Mouse (Mus musculus): ENCODE results near the gene Ccdc18.
"Not testable (repeated sequence)": the region's sequence is repeated elsewhere in the genome, so short reads cannot be mapped to it uniquely, and the experiment has no call there.

Gene Ccdc18

GRCm38 (mm10) chr5:108132441-108133243 is at the start of gene Ccdc18, which contains the start of gene Tmed5:
Ccdc18 (plus strand) TSS chr5:108132875.
Tmed5 (minus strand) TSS chr5:108132620.
- DNase-seq (ENCODE audit: extremely low spot score, low spot score): peak; percentile 97

DNA sequence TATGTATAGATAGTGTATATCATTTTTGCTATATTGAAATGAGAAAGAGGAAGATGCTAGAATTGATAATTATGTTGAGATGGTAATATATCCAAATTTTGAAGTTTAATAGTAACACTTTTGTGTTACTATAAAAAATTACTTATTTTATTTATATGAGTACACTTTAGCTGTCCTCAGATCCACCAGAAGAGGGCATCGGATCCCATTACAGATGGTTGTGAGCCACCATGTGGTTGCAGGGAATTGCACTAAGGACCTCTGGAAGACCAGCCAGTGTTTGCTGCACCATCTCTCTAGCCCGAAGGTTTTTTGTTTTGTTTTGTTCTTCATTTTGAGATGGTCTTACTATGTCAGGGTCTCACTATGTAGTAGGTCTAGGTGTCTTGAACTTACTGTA is 47.2 kb upstream of the Ccdc18 start:
- no peak for DNase-seq (ENCODE audit: extremely low spot score, low spot score)

DNA sequence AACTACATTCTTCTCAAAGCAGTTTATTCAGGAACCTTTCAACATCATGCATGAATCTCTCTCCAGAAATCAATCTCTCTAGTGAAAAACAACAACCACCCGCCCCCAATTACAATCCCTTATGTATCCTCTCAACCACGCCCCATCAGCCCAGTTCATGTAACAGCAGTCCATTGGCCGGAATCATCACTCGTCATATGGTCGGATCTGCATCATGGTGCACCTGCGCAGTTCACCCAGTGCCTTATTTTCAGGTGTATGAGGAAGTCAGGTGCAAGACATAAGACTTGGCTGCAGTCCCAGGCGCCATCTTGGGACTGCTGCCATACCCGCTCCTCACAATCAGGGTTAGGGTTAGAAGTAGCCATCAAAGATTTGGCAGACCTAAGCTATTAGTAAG is 39.9 kb upstream of the Ccdc18 start:
- not testable (repeated sequence) for DNase-seq (ENCODE audit: extremely low spot score, low spot score)

- no peak for DNase-seq (ENCODE audit: extremely low spot score, low spot score)
Measured at GRCm38 (mm10) chr5:108097676-108098075, 35.0 kb upstream of the Ccdc18 start.

GRCm38 (mm10) chr5:108100196-108100595 is 32.5 kb upstream of the Ccdc18 start:
- no peak for DNase-seq (ENCODE audit: extremely low spot score, low spot score)

GRCm38 (mm10) chr5:108104306-108104705 is 28.4 kb upstream of the Ccdc18 start:
- DNase-seq (ENCODE audit: extremely low spot score, low spot score): no peak

DNA sequence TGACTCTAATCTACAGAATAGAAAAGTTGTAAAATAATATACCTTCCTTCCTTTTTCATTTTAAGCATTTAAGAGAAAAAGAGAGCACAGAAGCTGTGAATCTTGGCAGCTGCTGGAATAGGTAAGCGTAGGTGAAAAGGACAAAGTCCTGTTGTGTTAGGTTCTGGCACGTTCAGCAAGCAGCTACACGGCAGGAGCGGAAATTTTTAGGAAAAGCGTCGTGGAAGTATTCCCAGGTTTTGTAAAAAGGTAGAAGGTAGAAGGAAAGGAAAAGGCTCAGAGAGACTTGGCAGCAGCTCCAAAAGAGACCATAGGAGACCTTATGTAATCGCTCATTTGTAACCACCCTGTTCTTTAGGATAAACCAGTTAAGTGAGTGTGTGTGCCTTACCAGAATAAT is 23.3 kb upstream of the Ccdc18 start:
- no peak for DNase-seq (ENCODE audit: extremely low spot score, low spot score)

GRCm38 (mm10) chr5:108117693-108118092 is 15.0 kb upstream of the Ccdc18 start:
- no peak for DNase-seq (ENCODE audit: extremely low spot score, low spot score)

- DNase-seq (ENCODE audit: extremely low spot score, low spot score): no peak
Measured at GRCm38 (mm10) chr5:108120221-108120900, 12.3 kb upstream of the Ccdc18 start.

- DNase-seq (ENCODE audit: extremely low spot score, low spot score): no peak
Measured at GRCm38 (mm10) chr5:108131849-108132440, 730 bp upstream of the Ccdc18 start.

DNA sequence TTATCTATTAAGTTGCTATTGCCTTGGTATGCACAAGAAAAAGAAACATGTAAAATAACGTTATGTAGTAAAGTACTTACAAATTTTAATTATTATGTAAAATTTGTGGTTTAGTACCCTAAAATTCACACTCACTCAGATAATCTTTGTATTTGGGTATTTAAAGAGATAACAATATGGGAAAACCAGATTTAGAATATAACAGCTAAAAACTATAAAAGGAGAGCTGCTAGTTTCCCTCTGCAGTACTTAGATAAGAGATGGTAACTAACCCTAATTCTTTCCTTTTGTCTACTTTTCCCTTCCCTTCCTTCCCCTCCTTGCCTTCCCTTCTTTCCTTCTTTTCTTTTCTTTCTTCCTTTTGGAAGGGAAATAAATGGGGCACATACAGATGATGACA is 19.9 kb downstream of the Ccdc18 start:
- no peak for DNase-seq (ENCODE audit: extremely low spot score, low spot score)

GRCm38 (mm10) chr5:108160796-108161195 is 28.1 kb downstream of the Ccdc18 start:
- DNase-seq (ENCODE audit: extremely low spot score, low spot score): no peak

- DNase-seq (ENCODE audit: extremely low spot score, low spot score): peak; percentile 21
Measured at GRCm38 (mm10) chr5:108163695-108164094, 31.0 kb downstream of the Ccdc18 start.

- DNase-seq (ENCODE audit: extremely low spot score, low spot score): no peak
Measured at GRCm38 (mm10) chr5:108184050-108184449, 51.4 kb downstream of the Ccdc18 start.

DNA sequence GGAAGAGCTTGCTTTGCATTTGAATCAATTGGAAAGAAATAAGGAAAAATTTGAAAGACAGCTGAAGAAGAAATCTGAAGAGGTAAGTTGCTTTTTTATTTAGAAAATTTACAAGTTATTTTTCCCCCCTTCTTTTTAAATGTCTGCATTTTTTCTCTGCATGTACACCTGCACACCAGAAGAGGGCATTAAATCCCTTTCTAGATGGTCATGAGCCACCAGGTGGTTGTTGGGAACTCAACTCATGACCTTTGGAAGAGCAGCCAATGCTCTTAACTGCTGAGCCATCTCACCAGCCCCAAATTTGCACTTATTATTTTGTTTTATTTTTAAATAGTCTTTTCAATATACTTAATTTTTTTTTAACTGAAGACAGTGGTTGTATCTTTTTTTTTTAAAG is 56.3 kb downstream of the Ccdc18 start:
- DNase-seq (ENCODE audit: extremely low spot score, low spot score): no peak

GRCm38 (mm10) chr5:108206008-108206407 is 73.3 kb downstream of the Ccdc18 start:
- no peak for DNase-seq (ENCODE audit: extremely low spot score, low spot score)

- DNase-seq (ENCODE audit: extremely low spot score, low spot score): no peak
Measured at GRCm38 (mm10) chr5:108211512-108211911, 78.8 kb downstream of the Ccdc18 start.

GRCm38 (mm10) chr5:108214928-108215327 is 82.3 kb downstream of the Ccdc18 start:
- no peak for DNase-seq (ENCODE audit: extremely low spot score, low spot score)

DNA sequence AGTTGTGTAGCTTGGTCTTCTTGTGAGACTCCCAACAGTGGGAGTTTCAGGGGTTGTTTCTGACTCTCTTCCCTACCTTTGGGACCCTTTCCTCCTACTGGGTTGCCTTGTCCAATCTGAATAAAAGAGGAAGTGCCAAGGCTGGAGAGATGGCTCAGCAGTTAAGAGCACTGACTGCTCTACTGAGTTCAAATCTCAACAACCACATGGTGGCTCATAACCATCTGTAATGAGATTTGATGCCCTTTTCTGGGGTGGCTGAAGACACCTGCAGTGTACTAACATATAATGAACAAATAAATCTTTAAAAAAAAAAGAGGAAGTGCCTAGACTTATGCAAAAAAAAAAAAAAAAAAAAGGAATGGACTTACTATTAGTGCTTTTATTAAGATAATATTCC is 91.4 kb downstream of the Ccdc18 start:
- DNase-seq (ENCODE audit: extremely low spot score, low spot score): no peak

GRCm38 (mm10) chr5:108226159-108226558 is 93.5 kb downstream of the Ccdc18 start:
- DNase-seq (ENCODE audit: extremely low spot score, low spot score): no peak

DNA sequence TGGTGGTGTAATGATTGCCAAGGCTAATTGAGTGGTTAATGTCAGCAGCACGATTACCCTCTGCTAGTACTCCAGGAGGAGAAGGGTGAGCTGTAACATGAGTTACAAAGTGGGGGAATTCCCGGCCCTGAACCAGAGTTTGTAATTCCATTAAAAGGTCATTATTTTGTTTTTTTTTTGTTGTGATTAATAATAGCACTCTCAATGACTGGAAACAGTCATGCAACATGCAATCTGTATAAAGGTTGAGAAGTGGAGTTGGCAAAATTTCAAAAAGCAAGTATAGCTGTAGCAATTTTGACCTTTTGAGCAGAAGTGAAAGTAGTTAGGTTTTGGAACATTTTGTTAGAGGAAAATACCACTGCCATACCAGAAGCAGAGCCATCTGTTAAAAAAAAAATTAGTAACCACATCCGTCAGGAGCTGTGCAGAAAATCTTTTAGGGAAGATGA is 113.7 kb downstream of the Ccdc18 start:
- no peak for DNase-seq (ENCODE audit: extremely low spot score, low spot score)

DNA sequence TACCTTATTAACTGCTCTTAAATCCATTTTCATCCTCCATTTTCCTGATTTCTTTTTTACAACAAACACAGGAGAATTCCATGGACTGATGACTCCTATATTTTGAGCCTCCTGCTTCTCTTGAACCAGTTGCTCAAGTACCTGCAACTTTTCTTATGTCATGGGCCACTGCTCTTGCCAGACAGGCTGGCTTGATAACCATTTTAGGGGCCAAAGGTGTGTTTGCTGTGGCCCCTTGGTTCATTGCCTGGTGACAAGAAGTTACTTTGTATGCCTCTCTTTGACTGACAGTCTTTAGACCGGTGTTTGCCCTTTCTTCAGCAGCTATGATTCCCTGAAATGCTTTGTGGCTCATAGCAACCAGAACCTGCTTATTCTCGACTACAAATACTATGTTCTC is 117.4 kb downstream of the Ccdc18 start:
- no peak for DNase-seq (ENCODE audit: extremely low spot score, low spot score)

All from neural tube, embryonic 10.5 days (tissue).